Mouse (Mus musculus) G1E (cell line): ENCODE measurements around the gene Cd300e. TPM values are rescaled to one million over a fixed set of nuclear protein-coding genes. Genes with fewer than 3 reads are reported as not detected.

Experiments
- ATAC-seq: 2 replicates; pipeline ENCODE4 v1.8.0; 2016; ENCODE audit warnings: mild to moderate bottlenecking; ENCODE audit not compliant: insufficient number of reproducible peaks, poor library complexity, low FRiP score, severe bottlenecking; ENCODE audit errors: extremely low read depth
- DNase-seq: peaks from one replicate; pipeline ENCODE4 v3.0.0; 2012; ENCODE audit warnings: low spot score
- H3K27me3 ChIP-seq: 2 replicates; pipeline ENCODE4 v1.6.1; 2012; ENCODE audit warnings: mild to moderate bottlenecking, low read length, inconsistent platforms; ENCODE audit not compliant: insufficient read depth
- H3K36me3 ChIP-seq: replicated peaks from 2 replicates; pipeline ENCODE3; 2012; ENCODE audit warnings: mild to moderate bottlenecking, inconsistent platforms
- H3K4me1 ChIP-seq: 2 replicates; pipeline ENCODE4 v1.6.1; 2012; ENCODE audit warnings: low read depth, low read length, inconsistent platforms, mixed read lengths; ENCODE audit not compliant: insufficient read depth
- H3K4me3 ChIP-seq: 2 replicates; pipeline ENCODE4 v1.5.1; 2012; ENCODE audit warnings: low read depth, mild to moderate bottlenecking, inconsistent platforms, low read length, moderate library complexity, mixed read lengths
- H3K9me3 ChIP-seq: replicated peaks from 2 replicates; pipeline ENCODE4 v1.6.1; 2012; ENCODE audit warnings: inconsistent platforms
- CTCF ChIP-seq: IDR thresholded peaks from 2 replicates; pipeline ENCODE4 v1.5.1; 2012; ENCODE audit warnings: low read depth, low read length, inconsistent platforms, mixed read lengths
- GATA1 ChIP-seq: IDR thresholded peaks from 2 replicates; pipeline ENCODE4 v1.6.1; 2012; ENCODE audit warnings: borderline replicate concordance, low read length, inconsistent platforms, mixed read lengths
- GATA2 ChIP-seq: IDR thresholded peaks from 2 replicates; pipeline ENCODE4 v1.6.1; 2012; ENCODE audit warnings: low read depth, low read length, inconsistent platforms, borderline replicate concordance
- POLR2AphosphoS5 ChIP-seq: IDR thresholded peaks from 2 replicates; pipeline ENCODE4 v1.6.1; 2012; ENCODE audit warnings: low read depth, low read length, inconsistent platforms; ENCODE audit not compliant: insufficient replicate concordance
- TAL1 ChIP-seq: conservative IDR thresholded peaks from 2 replicates; pipeline ENCODE4 v1.6.1; 2012; ENCODE audit warnings: low read depth, low read length, inconsistent platforms, mixed read lengths
- polyA plus RNA-seq: library from polyadenylated mRNA; stranded (reverse); fragments of >175 nt; gene quantifications from 2 replicates; pipeline ENCODE4 v1.2.3, GENCODE M21; 2012
- total RNA-seq, 2 experiments: library from RNA; stranded (forward) in 1 of 2; stranded (reverse) in 1 of 2; fragments of 200-1000 nt in 1 of 2; fragments of >200 nt in 1 of 2; fragmentation: Nextera tagmentation in 1 of 2; gene quantifications; 2 replicates each; pipeline ENCODE4 v1.2.3; 2014 to 2017

Gene Cd300e
- total and polyA plus RNA-seq, 3 experiments = not detected

DNA sequence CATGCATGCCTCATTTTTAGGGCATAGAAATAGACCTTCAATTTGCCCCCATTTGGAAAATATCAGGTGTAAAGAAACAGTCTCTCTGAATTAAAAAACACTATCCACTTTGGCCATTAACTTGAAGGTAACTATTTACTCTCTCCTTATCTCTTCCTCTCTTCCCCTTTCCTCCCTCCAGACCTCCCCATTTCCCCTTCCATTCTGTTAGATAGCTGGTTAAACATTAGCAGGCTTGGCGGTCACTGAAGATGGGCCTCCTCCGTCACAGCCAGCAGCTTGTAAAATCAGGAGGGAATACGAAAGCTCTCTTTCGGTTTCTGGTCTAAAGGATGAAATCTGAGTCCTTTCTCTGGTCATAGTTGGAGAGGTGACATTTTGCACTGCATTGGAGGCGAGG lies 13.9 kb upstream of the Cd300e start:
- ATAC-seq (no peak), DNase-seq (no peak)
- TF ChIP-seq GATA1 (no peak), POLR2AphosphoS5 (no peak), GATA2 (no peak), CTCF (no peak), TAL1 (no peak)
- H3K9me3 ChIP-seq = peaks cover 5% of the 10 kb centered on the region
- no peaks in the 10 kb centered on the region for H3K27me3 ChIP-seq
- H3K36me3 ChIP-seq = no peaks in the 10 kb centered on the region
- no peak overlapping the region for H3K4me3 ChIP-seq
- no peaks in the 10 kb centered on the region for H3K4me1 ChIP-seq

GRCm38 (mm10) chr11:115075407-115075806 lies 13.4 kb upstream of the Cd300e start:
- H3K36me3 ChIP-seq = no peaks in the 10 kb centered on the region
- TF ChIP-seq TAL1 (no peak), GATA2 (no peak), POLR2AphosphoS5 (no peak), GATA1 (no peak), CTCF (no peak)
- no peaks in the 10 kb centered on the region for H3K27me3 ChIP-seq
- no peak for ATAC-seq
- peaks cover 5% of the 10 kb centered on the region for H3K9me3 ChIP-seq
- no peak for DNase-seq
- no peak overlapping the region for H3K4me3 ChIP-seq
- H3K4me1 ChIP-seq = no peaks in the 10 kb centered on the region

DNA sequence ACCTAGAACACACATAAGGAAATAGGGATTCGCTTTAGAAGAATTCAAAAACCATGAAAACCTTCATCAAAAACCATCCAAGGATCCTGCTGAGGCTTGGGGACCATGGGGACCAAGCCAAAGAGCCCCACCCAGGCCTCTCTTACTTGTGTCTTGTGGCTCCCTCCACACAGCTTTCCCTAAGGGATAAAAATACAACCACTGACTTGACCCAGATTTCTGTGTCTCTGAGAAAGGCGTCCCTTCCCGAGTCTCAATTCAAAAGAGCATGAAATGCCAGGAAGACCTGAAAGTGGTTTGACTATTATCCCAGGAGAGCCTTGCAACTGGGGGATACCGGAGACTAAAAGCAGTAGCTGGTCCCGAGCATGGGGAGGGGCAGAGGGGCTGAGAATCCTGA lies 11.0 kb upstream of the Cd300e start:
- H3K4me1 ChIP-seq = no peaks in the 10 kb centered on the region
- H3K27me3 ChIP-seq = no peaks in the 10 kb centered on the region
- no peak for ATAC-seq
- H3K4me3 ChIP-seq = no peak overlapping the region
- DNase-seq = no peak
- no peak for TF ChIP-seq POLR2AphosphoS5
- TF ChIP-seq TAL1 = no peak
- no peak for TF ChIP-seq GATA2
- no peak for TF ChIP-seq CTCF
- TF ChIP-seq GATA1 = no peak
- no peaks in the 10 kb centered on the region for H3K36me3 ChIP-seq
- peaks cover 3% of the 10 kb centered on the region; the same call in 1 of the 2 replicates for H3K9me3 ChIP-seq

- H3K36me3 ChIP-seq = no peaks in the 10 kb centered on the region
- H3K4me3 ChIP-seq = no peak overlapping the region
- DNase-seq = no peak
- ATAC-seq = no peak
- TF ChIP-seq TAL1 (no peak), POLR2AphosphoS5 (no peak), CTCF (no peak), GATA1 (no peak), GATA2 (no peak)
- peaks cover 7% of the 10 kb centered on the region; the same call in 1 of the 2 replicates for H3K9me3 ChIP-seq
- H3K27me3 ChIP-seq = no peaks in the 10 kb centered on the region
- no peaks in the 10 kb centered on the region for H3K4me1 ChIP-seq
These were observed 9.8 kb upstream of the Cd300e start for GRCm38 (mm10) chr11:115071631-115072294.

GRCm38 (mm10) chr11:115071015-115071551 lies 9.1 kb upstream of the Cd300e start:
- H3K4me1 ChIP-seq = no peaks in the 10 kb centered on the region
- peaks cover 11% of the 10 kb centered on the region; the same call in 1 of the 2 replicates for H3K9me3 ChIP-seq
- no peak for TF ChIP-seq GATA2
- TF ChIP-seq GATA1 = no peak
- TF ChIP-seq POLR2AphosphoS5 = no peak
- TF ChIP-seq TAL1 = no peak
- TF ChIP-seq CTCF = no peak
- H3K36me3 ChIP-seq = no peaks in the 10 kb centered on the region
- no peak for DNase-seq
- no peak overlapping the region for H3K4me3 ChIP-seq
- ATAC-seq = no peak
- no peaks in the 10 kb centered on the region for H3K27me3 ChIP-seq

DNA sequence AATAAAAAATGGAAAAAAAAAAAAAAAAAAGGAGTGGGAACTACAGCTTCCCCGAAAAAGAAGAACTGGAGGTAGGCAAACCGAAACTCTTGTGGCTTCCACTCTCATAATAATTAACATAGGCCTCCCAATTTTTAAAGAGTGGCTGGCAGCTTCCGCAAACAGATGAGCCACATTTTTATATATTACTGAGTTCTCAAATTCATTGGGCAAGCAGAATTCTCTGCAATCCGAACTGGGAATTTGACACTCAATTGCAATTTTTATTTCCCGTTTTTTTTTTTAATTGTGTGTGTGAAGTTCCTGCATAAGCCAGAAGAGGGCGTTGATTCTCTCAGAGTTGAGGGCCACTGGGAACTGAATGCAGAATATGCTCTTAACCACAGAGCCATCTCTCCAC lies 4.8 kb upstream of the Cd300e start:
- H3K4me3 ChIP-seq = no peak overlapping the region
- peaks cover 12% of the 10 kb centered on the region; the same call in 1 of the 2 replicates for H3K9me3 ChIP-seq
- ATAC-seq = no peak
- no peaks in the 10 kb centered on the region for H3K36me3 ChIP-seq
- no peaks in the 10 kb centered on the region for H3K4me1 ChIP-seq
- TF ChIP-seq GATA2 (no peak), GATA1 (no peak), TAL1 (no peak), CTCF (no peak), POLR2AphosphoS5 (no peak)
- DNase-seq = no peak
- no peaks in the 10 kb centered on the region for H3K27me3 ChIP-seq
